Mouse (Mus musculus) spleen, adult 2 months (tissue): ENCODE data around the gene Pnkd.

Experiments
- CTCF ChIP-seq: fragments of 200-500 bp; IDR thresholded peaks from 2 replicates; pipeline ENCODE4 v1.5.1; 2011; ENCODE audit warnings: mild to moderate bottlenecking, inconsistent platforms; ENCODE audit not compliant: insufficient read depth, insufficient read length, insufficient replicate concordance; ENCODE audit errors: extremely low read depth
- POLR2A ChIP-seq: fragments of 200-500 bp; IDR thresholded peaks from 2 replicates; pipeline ENCODE4 v1.6.1; 2011; ENCODE audit warnings: low read depth, low read length, inconsistent platforms

DNA sequence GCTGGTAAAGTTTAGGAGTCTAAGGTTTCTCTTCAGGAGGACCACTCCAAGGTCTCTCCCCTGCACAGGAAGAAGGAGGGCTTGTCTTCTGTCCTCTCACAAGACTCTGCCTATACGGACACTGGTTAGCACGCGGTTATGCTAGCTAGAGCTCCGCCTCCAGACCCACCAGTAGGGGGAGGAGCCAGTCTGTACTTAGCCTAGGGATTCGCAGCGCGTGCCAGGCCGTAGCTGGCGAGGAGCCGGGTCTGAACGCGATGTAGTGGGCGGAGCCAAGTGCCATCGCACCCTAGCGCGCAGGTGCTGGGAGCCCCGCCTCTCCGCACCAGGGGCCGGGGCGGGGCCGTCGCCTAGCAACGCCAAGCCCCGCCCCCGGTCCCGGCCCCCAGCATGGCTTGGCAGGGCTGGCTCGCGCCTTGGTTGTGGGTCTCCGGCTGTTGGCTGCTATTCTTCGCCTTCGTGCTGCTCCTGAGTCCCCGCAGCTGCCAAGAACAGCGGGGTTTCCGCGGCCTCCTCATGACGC lies 47.6 kb downstream of the Pnkd start:
- TF ChIP-seq CTCF, result no peak
- no peak for TF ChIP-seq POLR2A
